Mouse (Mus musculus) retina, embryonic 14.5 days (tissue): ENCODE measurements at regions not wholly inside any gene's neighbourhood (a gene's known extent, or its start where the extent isn't known, plus 50 kb on each side); places are given as distances from the start of the nearest gene placed in this dataset.
A peak's percentile ranks its signal among the peaks of the same experiment; 100 is the strongest.

Source experiments
- DNase-seq: peaks from one replicate; pipeline ENCODE4 v3.0.0-alpha.2; 2015; ENCODE audit warnings: low spot score

DNA sequence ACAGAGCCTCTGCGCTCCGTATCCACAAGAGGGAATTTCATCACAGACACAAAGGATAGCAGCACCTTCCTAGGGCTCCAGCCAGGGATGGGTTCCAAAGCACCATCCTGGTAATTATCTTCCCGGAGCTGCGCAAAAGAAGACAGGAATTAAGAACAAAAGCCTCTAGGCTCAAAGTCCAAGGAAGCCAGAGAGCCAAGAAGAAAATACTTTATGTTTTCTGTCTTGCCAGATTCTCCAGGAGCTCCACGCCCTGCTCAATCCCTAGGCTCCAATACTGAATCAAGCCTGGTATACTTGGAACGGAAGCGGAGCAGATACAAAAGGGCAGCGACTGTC is 54.4 kb downstream of the Irf2bpl start:
- no peak for DNase-seq

DNA sequence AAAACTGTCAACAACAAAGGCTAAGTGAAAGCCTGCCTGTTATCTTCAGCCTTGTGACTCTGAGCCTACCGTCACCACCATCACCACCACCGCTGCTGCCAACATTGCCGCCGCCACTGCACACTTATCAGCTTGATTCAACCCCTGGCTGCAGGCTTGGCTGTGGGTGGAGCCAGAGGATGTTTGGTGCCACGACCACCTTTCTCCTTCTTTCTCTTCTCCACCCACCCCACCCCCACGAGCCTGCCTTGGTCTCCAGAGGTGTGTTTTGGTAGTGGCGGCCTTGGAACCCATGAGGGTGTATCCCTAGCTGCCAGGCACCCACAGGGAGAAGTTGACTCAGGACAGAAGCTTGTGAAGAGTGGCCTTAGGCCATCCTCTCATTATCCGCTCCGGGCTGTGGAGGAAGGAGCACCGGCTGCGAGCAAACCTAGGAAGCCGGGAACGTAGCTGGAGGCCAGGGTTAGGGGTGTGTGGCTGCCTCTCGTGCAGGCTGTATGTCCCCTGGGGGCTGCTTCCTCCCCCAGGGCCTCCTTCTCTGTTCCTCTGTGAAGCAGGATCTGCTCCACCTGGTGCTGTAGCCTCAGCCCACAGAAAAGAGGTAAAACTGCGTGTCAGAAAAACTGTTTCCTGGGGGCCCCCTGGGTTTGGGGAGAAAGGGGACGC is 54.9 kb downstream of the Irf2bpl start:
- DNase-seq = no peak

- DNase-seq = no peak
Measured at GRCm38 (mm10) chr12:86827241-86827606, 57.4 kb downstream of the Irf2bpl start.

GRCm38 (mm10) chr12:86826420-86827240 is 58.0 kb downstream of the Irf2bpl start:
- no peak for DNase-seq

DNA sequence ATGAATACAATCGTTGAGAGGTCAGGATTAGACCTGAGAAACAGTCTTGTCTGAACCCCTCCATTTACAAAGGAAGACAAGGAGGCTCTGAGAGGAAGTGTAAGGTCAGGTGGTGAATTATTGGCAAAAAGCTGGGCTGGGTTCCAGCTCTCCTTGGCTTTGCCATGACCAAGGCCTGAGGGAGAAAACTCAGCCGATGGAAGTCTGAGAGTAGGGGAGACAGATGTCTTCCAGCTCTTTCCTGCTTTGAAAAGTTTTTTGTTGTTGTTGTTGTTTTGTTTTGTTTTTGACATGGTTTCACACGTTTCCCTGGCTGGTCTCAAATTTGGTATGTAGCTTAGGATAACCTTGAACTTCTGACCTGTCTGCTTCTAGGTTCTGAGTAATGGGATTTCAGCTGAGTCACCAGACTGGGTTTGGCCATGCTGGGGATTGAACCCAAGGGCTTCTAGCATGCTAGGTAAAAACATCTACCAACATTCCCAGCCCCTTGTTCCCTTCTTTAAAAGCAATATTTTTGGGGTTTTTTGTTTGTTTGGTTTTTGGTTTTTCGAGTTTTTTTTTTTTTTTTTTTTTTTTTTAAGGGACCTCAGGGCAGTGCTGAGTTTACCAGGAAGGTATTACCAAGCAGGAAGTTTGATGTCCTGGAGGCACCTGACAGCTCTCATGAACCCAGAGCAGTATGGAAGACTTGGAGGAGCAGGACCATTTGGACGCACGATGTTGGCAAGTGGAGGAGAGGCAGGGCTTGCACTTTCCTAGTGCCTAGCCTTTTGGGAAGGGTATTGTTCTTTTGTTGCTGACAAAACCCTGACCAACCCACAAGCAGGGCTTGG is 58.8 kb downstream of the Irf2bpl start:
- DNase-seq = no peak

DNA sequence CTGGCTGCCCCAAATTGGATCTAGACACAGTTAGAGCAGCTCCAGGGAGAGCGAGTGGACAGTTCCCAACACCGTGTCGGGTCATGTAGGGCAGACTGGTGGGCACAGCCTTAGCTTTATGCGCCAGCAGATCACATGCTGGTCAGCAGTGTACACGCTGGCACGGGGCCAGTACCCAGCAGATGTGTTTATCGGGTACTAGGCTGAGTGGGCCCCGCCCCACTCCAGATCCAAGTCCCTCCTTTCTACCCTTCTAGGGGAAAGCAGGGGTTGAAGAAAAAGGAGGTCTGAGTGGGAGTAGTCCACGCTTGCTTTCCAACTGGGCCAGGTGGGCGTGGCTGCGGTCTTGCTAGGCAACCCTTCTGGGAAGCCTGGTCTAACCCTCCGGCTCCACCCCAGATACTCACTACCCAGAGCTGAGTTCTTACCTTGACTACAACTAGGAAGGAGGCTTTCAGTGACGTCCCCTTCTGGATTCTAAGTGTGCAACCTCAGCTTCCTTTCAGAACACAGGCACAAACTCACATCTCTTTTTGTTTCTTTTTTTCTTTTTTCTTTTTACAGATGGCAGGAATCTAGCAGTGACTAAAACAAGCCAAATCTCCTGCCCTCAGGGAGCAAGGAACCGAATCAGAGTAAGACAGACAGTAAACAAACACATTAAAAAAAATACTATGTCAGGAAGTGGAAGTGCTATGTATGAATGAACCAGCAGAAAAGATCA is 59.6 kb downstream of the Irf2bpl start:
- peak; percentile 76 for DNase-seq

- DNase-seq = peak; percentile 93
Measured at GRCm38 (mm10) chr12:86823855-86824589, 60.6 kb downstream of the Irf2bpl start.

DNA sequence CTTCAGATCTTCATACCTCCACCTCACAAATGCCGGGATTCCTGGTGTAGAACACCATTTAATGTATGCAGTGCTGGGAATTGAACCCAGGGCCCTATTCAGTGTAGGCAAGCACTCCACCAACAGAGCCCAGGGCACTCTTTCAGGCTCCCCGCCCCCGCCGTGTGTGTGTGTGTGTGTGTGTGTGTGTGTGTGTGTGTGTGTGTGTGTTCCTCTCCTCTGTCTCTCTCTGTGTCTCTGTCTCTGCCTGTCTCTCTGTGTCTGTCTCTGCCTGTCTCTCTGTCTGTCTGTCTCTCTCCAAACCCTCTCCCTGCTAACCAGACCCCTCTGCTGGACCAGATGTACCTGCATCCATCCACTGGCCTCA is 61.1 kb downstream of the Irf2bpl start:
- DNase-seq = no peak

DNA sequence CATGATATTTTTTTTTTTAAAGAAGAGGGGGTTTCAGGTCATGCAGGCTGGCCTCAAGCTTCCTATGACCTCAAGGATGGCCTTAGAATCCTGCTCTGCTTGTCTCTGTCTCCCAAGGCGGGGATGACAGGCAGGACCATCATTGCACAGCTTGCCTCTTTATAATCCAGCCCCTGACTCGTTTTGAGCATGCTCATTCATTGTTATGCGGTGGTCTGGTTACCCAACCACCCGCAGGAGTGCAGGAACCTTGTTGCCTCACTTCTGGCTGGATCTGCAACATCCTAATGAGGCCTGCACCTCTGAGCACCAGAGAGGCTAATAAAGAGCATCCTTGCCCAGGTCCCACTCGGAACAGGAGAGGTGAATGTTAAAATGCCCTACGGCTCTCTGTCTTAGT is 63.4 kb downstream of the Irf2bpl start:
- DNase-seq = no peak

DNA sequence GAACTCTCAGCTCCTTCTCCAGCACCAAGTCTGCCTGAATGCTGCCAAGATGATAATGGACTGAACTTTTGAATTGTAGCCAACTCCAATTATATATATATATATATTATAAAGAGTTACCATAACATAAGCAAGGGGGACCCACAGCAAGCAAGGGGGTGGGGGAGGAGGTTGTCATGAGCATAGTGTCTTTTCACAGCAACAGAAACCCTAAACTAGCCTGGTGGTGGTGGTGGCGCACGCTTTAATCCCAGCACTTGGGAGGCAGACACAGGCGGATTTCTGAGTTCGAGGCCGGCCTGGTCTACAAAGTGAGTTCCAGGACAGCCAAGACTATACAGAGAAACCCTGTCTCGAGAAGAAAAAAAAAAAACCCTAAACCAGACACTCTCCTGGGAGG is 65.0 kb downstream of the Irf2bpl start:
- no peak for DNase-seq

DNA sequence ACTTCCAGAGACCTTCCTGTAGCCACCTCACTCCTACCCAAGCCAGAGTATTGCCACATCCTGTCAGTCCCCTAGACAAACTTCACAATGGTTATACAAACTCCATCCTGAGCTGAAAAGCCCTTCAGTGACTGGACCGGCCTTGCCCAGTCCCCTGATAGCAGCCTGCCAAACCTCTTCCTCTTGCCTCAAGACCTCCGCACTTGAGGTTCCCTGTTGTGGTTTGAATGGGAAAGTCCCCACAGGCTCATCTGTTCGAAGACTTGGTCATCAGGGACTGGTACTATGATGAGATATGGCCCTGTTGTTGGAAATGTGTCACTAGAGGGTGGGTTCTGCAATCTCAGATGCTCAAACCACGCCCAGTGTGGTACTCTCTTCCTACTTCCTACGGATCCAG is 65.4 kb downstream of the Irf2bpl start:
- DNase-seq = no peak

GRCm38 (mm10) chr12:86818201-86818600 is 66.4 kb downstream of the Irf2bpl start:
- no peak for DNase-seq

DNA sequence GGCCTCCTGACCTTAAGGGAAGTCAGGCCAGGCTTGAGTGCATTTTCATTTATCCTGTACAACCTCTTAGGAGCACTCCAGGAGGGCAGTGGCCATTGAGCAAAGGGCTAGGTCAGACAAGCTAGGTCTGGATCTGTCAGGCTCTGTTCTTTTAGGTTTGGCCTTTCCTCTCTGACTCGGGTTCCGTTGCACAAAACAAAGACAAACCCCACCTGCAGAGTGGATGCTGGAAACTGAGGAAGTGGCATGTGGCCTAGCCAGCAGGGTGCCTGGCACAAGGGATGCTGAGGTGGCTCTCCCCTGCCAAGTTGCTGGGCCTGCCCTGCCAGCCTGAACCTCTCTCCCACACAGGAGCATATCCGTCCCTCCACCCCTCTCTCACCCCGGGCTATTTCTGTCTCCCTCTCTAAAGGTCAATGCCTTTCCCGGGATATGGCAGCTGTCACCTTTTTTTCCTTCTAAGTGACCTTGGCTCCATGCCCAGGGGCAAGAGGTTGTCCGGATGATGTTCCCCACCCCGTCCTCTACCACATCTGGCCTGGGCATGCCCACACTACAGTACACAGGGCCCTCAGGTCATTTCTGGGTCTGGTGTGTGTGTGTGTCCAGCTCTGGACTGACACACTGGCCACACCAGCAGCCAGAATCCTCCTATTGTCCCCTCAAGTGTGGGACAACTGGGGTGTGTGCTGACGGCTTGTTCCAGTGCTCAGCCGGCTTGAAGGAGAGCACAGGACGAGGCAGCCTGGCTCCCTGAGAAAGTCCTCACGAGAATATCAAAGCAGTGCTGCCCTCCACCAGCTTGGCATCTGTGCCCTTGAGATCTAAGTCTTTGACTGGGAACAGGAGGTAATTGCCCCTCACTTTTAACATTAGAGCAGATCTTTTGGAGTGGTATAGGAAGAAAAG is 67.6 kb downstream of the Irf2bpl start:
- DNase-seq = no peak

DNA sequence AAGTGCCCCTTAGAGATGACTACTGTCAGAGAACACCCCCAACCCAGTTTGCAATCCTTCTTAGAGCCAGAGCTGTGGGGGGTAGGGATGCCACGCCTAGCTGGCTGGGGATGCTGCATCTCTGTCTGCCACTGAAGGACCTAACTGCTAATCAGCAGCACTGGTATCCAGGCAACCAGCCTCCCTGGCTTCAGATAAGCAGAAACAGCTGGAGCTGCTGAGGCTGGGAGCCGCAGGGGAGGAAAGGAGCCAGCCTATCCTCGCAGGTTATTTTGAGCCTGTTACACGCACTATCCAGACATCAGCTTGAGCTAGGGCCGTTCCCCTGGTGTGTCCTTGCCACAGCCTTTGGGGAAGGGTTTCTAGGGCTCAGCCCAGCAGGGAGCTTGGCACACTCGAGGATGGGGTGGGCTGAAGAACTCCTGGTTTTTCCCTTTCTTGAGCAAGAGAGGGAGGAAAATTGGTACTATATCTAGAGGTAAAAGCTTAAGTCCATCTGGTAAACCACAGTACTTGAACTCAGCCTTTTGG is 68.4 kb downstream of the Irf2bpl start:
- peak; percentile 82 for DNase-seq

DNA sequence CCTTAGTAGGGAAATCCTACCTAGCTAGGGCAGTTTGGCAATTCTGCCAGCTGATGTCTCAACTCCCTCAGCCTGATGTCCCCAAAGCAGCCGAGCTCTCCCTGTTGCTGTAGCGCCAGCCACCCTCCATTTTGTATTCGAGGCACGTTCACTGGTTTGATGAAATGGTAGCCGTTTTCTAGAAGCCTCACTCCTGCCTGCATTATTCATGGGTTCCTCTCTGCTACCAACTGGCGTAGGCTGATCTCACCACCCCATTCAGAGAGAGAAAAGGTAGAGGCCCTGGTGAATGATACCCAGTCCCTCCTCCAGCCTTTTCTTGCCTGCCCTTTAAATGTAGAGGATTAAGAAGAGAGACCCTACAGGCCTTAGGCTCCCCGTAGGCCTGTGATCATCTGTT is 69.9 kb downstream of the Irf2bpl start:
- DNase-seq = no peak
